Mouse (Mus musculus) thymus, adult 2 months (tissue): ENCODE results near the gene Btbd19.

Experiments used
- CTCF ChIP-seq: fragments of 200-500 bp; IDR thresholded peaks from 2 replicates; pipeline ENCODE4 v1.5.1; 2012; ENCODE audit warnings: mild to moderate bottlenecking, control low read depth, low read length, moderate library complexity, borderline replicate concordance; ENCODE audit not compliant: control insufficient read depth, poor library complexity, insufficient read depth; ENCODE audit errors: extremely low read depth
- POLR2A ChIP-seq: fragments of 200-500 bp; IDR thresholded peaks from 2 replicates; pipeline ENCODE4 v1.6.1; 2012; ENCODE audit warnings: mild to moderate bottlenecking, low read length, control low read depth, moderate library complexity; ENCODE audit not compliant: control insufficient read depth, poor library complexity, insufficient read depth; ENCODE audit errors: extremely low read depth

- TF ChIP-seq POLR2A (no peak), CTCF (no peak)
Measured at GRCm38 (mm10) chr4:117100036-117100435, 25.5 kb downstream of the Btbd19 start.
